Mouse (Mus musculus) frontal cortex, postnatal 10 days (tissue): ENCODE measurements at regions not wholly inside any gene's neighbourhood (a gene's known extent, or its start where the extent isn't known, plus 50 kb on each side); places are given as distances from the start of the nearest gene placed in this dataset.

Source experiments
- DNase-seq, 2 experiments: peaks; one replicate each; pipeline ENCODE4 v3.0.0; 2022; ENCODE audit warnings: low spot score in 2 of 2, mixed read lengths in 1 of 2

- DNase-seq, result no peak
Measured at GRCm38 (mm10) chr12:30647511-30647910, 63.3 kb downstream of the Tmem18 start.

GRCm38 (mm10) chr12:30651506-30651905, 67.3 kb downstream of the Tmem18 start:
- DNase-seq, result peak in 1 of 2 experiments; percentile 7

GRCm38 (mm10) chr12:30654347-30655075, 70.3 kb downstream of the Tmem18 start:
- DNase-seq, result no peak

GRCm38 (mm10) chr12:30655076-30655421, 70.8 kb downstream of the Tmem18 start:
- DNase-seq, result no peak

GRCm38 (mm10) chr12:30678826-30679225, 94.6 kb downstream of the Tmem18 start:
- DNase-seq, result no peak

- DNase-seq, result no peak
Measured at GRCm38 (mm10) chr12:30690038-30690437, 105.8 kb downstream of the Tmem18 start.

GRCm38 (mm10) chr12:30693540-30693939, 109.3 kb downstream of the Tmem18 start:
- no peak for DNase-seq

- peak; percentile 38 to 54 for DNase-seq
Measured at GRCm38 (mm10) chr12:30698256-30698655, 114.0 kb downstream of the Tmem18 start.

- no peak for DNase-seq
Measured at GRCm38 (mm10) chr12:30703691-30704090, 119.5 kb downstream of the Tmem18 start.

GRCm38 (mm10) chr12:30707271-30707670, 123.0 kb downstream of the Tmem18 start:
- DNase-seq, result no peak

GRCm38 (mm10) chr12:30708635-30709181, 124.5 kb downstream of the Tmem18 start:
- DNase-seq, result no peak

GRCm38 (mm10) chr12:30710554-30710953, 126.3 kb downstream of the Tmem18 start:
- no peak for DNase-seq

- no peak for DNase-seq
Measured at GRCm38 (mm10) chr12:30726747-30727146, 142.5 kb downstream of the Tmem18 start.

- DNase-seq, result no peak
Measured at GRCm38 (mm10) chr12:30729437-30729836, 145.2 kb downstream of the Tmem18 start.

GRCm38 (mm10) chr12:30767621-30768020, 116.5 kb upstream of the Alkal2 start:
- no peak for DNase-seq

- no peak for DNase-seq
Measured at GRCm38 (mm10) chr12:30793371-30793770, 90.8 kb upstream of the Alkal2 start.

- no peak for DNase-seq
Measured at GRCm38 (mm10) chr12:30816096-30816495, 68.0 kb upstream of the Alkal2 start.

- DNase-seq, result no peak
Measured at GRCm38 (mm10) chr12:30831383-30831782, 52.7 kb upstream of the Alkal2 start.
